Mouse (Mus musculus) heart, embryonic 12.5 days (tissue): ENCODE measurements around the gene Padi2. TPM values are rescaled to one million over a fixed set of nuclear protein-coding genes. Genes with fewer than 3 reads are reported as not detected.

Experiments
- ATAC-seq: fragments of 200-750 bp; cut with Nextera tagmentation; 2 replicates; pipeline ENCODE4 v1.8.0; 2017; ENCODE audit warnings: moderate TSS enrichment, moderate library complexity; ENCODE audit not compliant: insufficient number of reproducible peaks, low FRiP score
- H3K27ac ChIP-seq: fragments of 300-500 bp; sonication (generic); 2 replicates; pipeline ENCODE4 v1.5.1; 2016; ENCODE audit warnings: mild to moderate bottlenecking, moderate library complexity; ENCODE audit not compliant: poor library complexity, severe bottlenecking
- H3K27me3 ChIP-seq: fragments of 300-500 bp; sonication (generic); replicated peaks from 2 replicates; pipeline ENCODE4 v1.6.1; 2016; ENCODE audit warnings: mild to moderate bottlenecking, moderate library complexity
- H3K36me3 ChIP-seq: fragments of 300-500 bp; sonication (generic); 2 replicates; pipeline ENCODE4 v1.6.1; 2016; ENCODE audit warnings: mild to moderate bottlenecking, moderate library complexity
- H3K4me1 ChIP-seq: fragments of 300-500 bp; sonication (generic); replicated peaks from 2 replicates; pipeline ENCODE4 v1.6.1; 2016; ENCODE audit warnings: mild to moderate bottlenecking
- H3K4me2 ChIP-seq: fragments of 300-500 bp; sonication (generic); 2 replicates; pipeline ENCODE4 v1.6.1; 2016; ENCODE audit warnings: mild to moderate bottlenecking, moderate library complexity
- H3K4me3 ChIP-seq: fragments of 300-500 bp; sonication (generic); 2 replicates; pipeline ENCODE4 v1.5.1; 2016; ENCODE audit warnings: mild to moderate bottlenecking
- H3K9ac ChIP-seq: fragments of 300-500 bp; sonication (generic); 2 replicates; pipeline ENCODE4 v1.6.1; 2016; ENCODE audit warnings: mild to moderate bottlenecking, moderate library complexity
- H3K9me3 ChIP-seq: fragments of 300-500 bp; sonication (generic); replicated peaks from 2 replicates; pipeline ENCODE4 v1.6.1; 2016; ENCODE audit warnings: mild to moderate bottlenecking, moderate library complexity
- WGBS: fragments of 180-500 bp; shearing (Covaris S2); methylation state at CpG from one replicate; pipeline ENCODE4 v1.1.7; 2016; 5-methylcytosine and 5-hydroxymethylcytosine counted together
- polyA plus RNA-seq: library from polyadenylated mRNA; unstranded; fragments of >200 nt; fragmentation: Nextera tagmentation; extraction: Ambion mirVana; gene quantifications from 2 replicates; pipeline ENCODE4 v1.2.1, GENCODE M21; 2016

Gene Padi2
- polyA plus RNA-seq, 1 experiment from 2014 or later, result 3.3 TPM

- no peaks in the 10 kb centered on the region for H3K9me3 ChIP-seq
- no peak overlapping the region for H3K27ac ChIP-seq
- ATAC-seq, result no peak
- no peak overlapping the region for H3K4me3 ChIP-seq
- no peaks in the 10 kb centered on the region for H3K27me3 ChIP-seq
- no peak overlapping the region for H3K4me2 ChIP-seq
- H3K36me3 ChIP-seq, result peaks cover 18% of the 10 kb centered on the region
- H3K4me1 ChIP-seq, result peaks cover 24% of the 10 kb centered on the region
- WGBS, result 69% methylated on average over 7 of the region's 7 CpGs
- no peak overlapping the region; the same call in 1 of the 2 replicates for H3K9ac ChIP-seq
Measured at GRCm38 (mm10) chr4:140988706-140989290, 82.7 kb downstream of the Padi2 start.

GRCm38 (mm10) chr4:140989447-140989846, 83.3 kb downstream of the Padi2 start:
- ATAC-seq, result no peak
- Histone ChIP-seq H3K27me3 (no peaks in the 10 kb centered on the region), H3K4me2 (no peak overlapping the region), H3K27ac (no peak overlapping the region), H3K36me3 (peaks cover 25% of the 10 kb centered on the region), H3K9ac (no peak overlapping the region), H3K9me3 (no peaks in the 10 kb centered on the region), H3K4me3 (no peak overlapping the region), H3K4me1 (peaks cover 24% of the 10 kb centered on the region)
- WGBS, result 91% methylated on average over 14 of the region's 14 CpGs

GRCm38 (mm10) chr4:140992215-140992614, 86.1 kb downstream of the Padi2 start:
- no peak overlapping the region for H3K4me3 ChIP-seq
- ATAC-seq, result no peak
- WGBS, result 86% methylated on average over 20 of the region's 20 CpGs
- H3K4me2 ChIP-seq, result no peak overlapping the region
- peaks cover 18% of the 10 kb centered on the region for H3K4me1 ChIP-seq
- no peak overlapping the region for H3K27ac ChIP-seq
- H3K36me3 ChIP-seq, result peaks cover 53% of the 10 kb centered on the region
- no peaks in the 10 kb centered on the region for H3K27me3 ChIP-seq
- no peaks in the 10 kb centered on the region for H3K9me3 ChIP-seq
- no peak overlapping the region for H3K9ac ChIP-seq

- Histone ChIP-seq H3K4me2 (no peak overlapping the region), H3K9me3 (no peaks in the 10 kb centered on the region), H3K27me3 (no peaks in the 10 kb centered on the region), H3K4me3 (no peak overlapping the region), H3K4me1 (peaks cover 2% of the 10 kb centered on the region; the same call in 1 of the 2 replicates), H3K36me3 (peaks cover 66% of the 10 kb centered on the region), H3K9ac (no peak overlapping the region), H3K27ac (no peak overlapping the region)
- ATAC-seq, result no peak
- 89% methylated on average over 8 of the region's 8 CpGs for WGBS
Measured at GRCm38 (mm10) chr4:140993846-140994245, 87.7 kb downstream of the Padi2 start.

GRCm38 (mm10) chr4:140995811-140996210, 89.7 kb downstream of the Padi2 start:
- Histone ChIP-seq H3K36me3 (peaks cover 86% of the 10 kb centered on the region), H3K4me2 (no peak overlapping the region), H3K27me3 (no peaks in the 10 kb centered on the region), H3K9me3 (no peaks in the 10 kb centered on the region), H3K27ac (no peak overlapping the region), H3K4me3 (no peak overlapping the region), H3K9ac (no peak overlapping the region), H3K4me1 (no peaks in the 10 kb centered on the region)
- ATAC-seq, result no peak
- 90% methylated on average over 8 of the region's 8 CpGs for whole genome bisulfite sequencing

GRCm38 (mm10) chr4:140996812-140997211, 90.7 kb downstream of the Padi2 start:
- Histone ChIP-seq H3K4me2 (no peak overlapping the region), H3K4me3 (no peak overlapping the region), H3K4me1 (no peaks in the 10 kb centered on the region), H3K36me3 (peaks cover 96% of the 10 kb centered on the region), H3K9me3 (no peaks in the 10 kb centered on the region), H3K27ac (no peak overlapping the region), H3K27me3 (no peaks in the 10 kb centered on the region), H3K9ac (no peak overlapping the region)
- whole genome bisulfite sequencing, result 85% methylated on average over 9 of the region's 9 CpGs
- no peak for ATAC-seq

Other genes starting within 250 kb of the Padi2 start
- 20.1 and 21.0 TPM in 2 replicates for gene Arhgef10l, start 240.3 kb upstream of the Padi2 start, polyA plus RNA-seq
- 38.5 and 40.6 TPM in 2 replicates for gene Rcc2, start 205.8 kb upstream of the Padi2 start, polyA plus RNA-seq
- not detected in 2 replicates for gene Padi6, start 163.7 kb upstream of the Padi2 start, polyA plus RNA-seq
- gene Padi4, start 132.1 kb upstream of the Padi2 start, polyA plus RNA-seq, result 2.1 and 2.5 TPM in 2 replicates
- gene Padi3, start 95.7 kb upstream of the Padi2 start, polyA plus RNA-seq, result 0.45 and 0.50 TPM in 2 replicates
- gene Padi1, start 60.6 kb upstream of the Padi2 start, polyA plus RNA-seq, result 0.10 and 0.28 TPM in 2 replicates
- 746 and 756 TPM in 2 replicates for gene Sdhb, start 54.9 kb downstream of the Padi2 start, polyA plus RNA-seq
- 33.1 and 35.6 TPM in 2 replicates for gene Atp13a2, start 80.5 kb downstream of the Padi2 start, polyA plus RNA-seq
- gene Mfap2, start 104.1 kb downstream of the Padi2 start, polyA plus RNA-seq, result 245 and 246 TPM in 2 replicates
- gene Crocc, start 154.2 kb downstream of the Padi2 start, polyA plus RNA-seq, result 6.3 and 6.7 TPM in 2 replicates
- 43.2 and 44.3 TPM in 2 replicates for gene Necap2, start 172.0 kb downstream of the Padi2 start, polyA plus RNA-seq
- not detected in 2 replicates for gene Spata21, start 182.0 kb downstream of the Padi2 start, polyA plus RNA-seq
- 32.9 and 33.4 TPM in 2 replicates for gene Szrd1, start 233.4 kb downstream of the Padi2 start, polyA plus RNA-seq
- gene Fbxo42, start 241.6 kb downstream of the Padi2 start, polyA plus RNA-seq, result 18.2 and 20.0 TPM in 2 replicates